Mouse (Mus musculus): ENCODE data around the gene Zdhhc5.
"Not testable (repeated sequence)": the region's sequence is repeated elsewhere in the genome, so short reads cannot be mapped to it uniquely, and the experiment has no call there.

The Zdhhc5 gene

DNA sequence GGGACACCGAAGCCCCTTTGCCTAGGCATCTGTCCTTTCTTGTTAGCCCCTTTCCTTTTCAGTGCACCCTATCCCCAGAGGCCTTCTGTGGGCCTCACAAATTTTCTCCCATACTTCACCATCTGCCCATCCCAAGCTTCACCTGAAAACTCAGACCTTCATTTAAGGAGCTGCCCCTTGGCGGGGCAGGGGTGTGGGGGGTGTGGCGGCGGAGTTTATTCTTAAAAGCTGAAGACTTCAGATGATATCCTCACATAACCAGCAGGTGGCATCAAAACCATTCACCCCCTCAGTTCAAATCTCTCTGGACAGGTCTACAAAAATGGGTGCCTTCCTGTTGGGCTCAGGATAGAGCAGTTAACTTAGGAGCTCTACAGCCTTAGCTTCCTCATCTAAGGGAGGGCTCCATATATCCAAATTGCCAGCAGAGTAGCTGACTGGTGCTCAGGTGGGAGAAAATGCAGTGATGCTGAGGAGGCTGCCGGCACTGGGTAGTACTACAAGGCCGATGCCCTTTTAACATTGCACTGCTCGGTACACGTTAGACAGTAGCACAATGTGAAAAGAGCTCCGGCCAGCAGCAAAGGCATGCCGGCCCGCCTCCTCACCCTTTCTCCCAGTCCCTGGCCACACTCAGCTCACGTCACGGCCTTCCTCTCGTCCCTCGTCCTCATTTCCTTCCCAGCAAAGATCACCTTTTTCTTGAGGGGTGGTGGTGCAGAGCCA is 25.8 kb upstream of the Zdhhc5 start:
- CTCF ChIA-PET, result interaction anchor here (0.6 to 5.8 kb wide), 45 partner anchors 9 to 267 kb away, joined by 3 to 70 read pairs (median 5); partner anchors contain the start of genes Ube2l6 (in 4 of the 4), Slc43a1 (in 2 of the 4) and Serping1 (in 1 of the 4)
- POLR2A ChIA-PET, result interaction anchor here (0.6 to 23.6 kb wide), 82 partner anchors 8 to 307 kb away, joined by 3 to 679 read pairs (median 7); partner anchors contain the start of genes Ube2l6 (in 4 of the 4), Clp1 (in 3 of the 4), Gm28635 (in 3 of the 4) and Serping1 (in 3 of the 4)

DNA sequence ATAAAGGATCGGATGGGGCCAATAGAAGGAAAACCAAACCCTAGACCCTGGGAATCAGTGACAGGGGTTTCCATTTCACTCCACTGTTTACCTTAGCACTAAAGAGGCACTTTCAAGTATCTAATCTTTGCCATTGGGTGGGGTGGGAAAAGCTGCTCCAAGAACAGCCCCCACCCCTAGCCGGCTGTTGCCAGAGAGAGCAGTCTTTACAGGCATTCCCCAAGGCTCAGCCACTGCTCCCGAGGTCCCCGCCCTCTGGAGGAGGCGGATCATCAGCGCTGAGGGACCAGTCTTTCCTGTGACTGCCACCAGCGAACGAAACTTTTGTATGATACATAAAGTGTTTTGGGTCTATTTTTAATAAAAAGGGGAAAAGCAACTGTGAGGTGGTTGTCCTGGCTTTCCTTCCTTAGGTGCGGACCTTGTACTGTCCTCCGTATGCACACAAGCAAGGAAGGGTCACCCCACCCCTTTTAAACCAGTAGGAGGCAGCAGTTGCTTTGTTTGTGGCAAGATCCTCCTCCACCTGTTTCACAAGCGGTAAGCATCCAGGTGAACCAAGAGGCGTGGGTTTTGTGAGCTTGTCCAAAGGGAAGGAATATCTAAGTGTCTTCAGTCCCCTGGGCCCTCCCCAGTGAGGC is 23.4 kb upstream of the Zdhhc5 start:
- ChIA-PET POLR2A (interaction anchor here (0.6 to 23.6 kb wide), 32 partner anchors 6 to 159 kb away, joined by 3 to 679 read pairs (median 18); partner anchors contain the start of genes Clp1 (in 3 of the 4), Serping1 (in 3 of the 4), Ube2l6 (in 3 of the 4) and Slc43a1 (in 1 of the 4)), CTCF (interaction anchor here (0.5 to 5.8 kb wide), 16 partner anchors 9 to 150 kb away, joined by 3 to 70 read pairs (median 12); partner anchors contain the start of gene Ube2l6 (in 4 of the 4))

DNA sequence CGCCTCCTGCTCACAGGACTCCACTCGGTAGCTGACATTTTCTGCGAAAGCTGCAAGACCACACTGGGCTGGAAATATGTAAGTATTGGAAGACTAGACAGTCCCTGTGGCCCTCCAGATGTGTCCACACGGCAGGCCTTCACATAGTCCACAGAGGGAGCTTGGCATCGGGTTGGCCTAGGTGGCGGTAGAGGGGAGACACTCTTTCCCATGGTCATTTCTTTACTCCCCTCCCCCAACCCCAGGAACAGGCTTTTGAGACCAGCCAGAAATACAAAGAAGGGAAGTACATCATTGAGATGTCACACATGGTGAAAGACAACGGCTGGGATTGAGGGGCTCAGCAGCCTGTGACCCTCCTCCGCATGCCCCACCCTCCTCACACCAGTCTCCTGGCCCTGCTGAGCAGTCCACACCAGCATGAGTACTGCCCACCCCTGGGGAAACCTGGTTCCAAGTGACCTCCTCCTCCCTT is 22.5 kb upstream of the Zdhhc5 start:
- ChIA-PET POLR2A (interaction anchor here (0.5 to 23.6 kb wide), 37 partner anchors 5 to 310 kb away, joined by 3 to 679 read pairs (median 6); partner anchors contain the start of genes Clp1 (in 3 of the 4), Serping1 (in 2 of the 4), Slc43a1 (in 2 of the 4) and Ube2l6 (in 2 of the 4)), CTCF (interaction anchor here in 3 of 4 experiments (0.5 to 5.8 kb wide), 12 partner anchors 21 to 668 kb away, joined by 3 to 47 read pairs (median 4); partner anchors contain the start of gene Ube2l6 (in 3 of the 3))

DNA sequence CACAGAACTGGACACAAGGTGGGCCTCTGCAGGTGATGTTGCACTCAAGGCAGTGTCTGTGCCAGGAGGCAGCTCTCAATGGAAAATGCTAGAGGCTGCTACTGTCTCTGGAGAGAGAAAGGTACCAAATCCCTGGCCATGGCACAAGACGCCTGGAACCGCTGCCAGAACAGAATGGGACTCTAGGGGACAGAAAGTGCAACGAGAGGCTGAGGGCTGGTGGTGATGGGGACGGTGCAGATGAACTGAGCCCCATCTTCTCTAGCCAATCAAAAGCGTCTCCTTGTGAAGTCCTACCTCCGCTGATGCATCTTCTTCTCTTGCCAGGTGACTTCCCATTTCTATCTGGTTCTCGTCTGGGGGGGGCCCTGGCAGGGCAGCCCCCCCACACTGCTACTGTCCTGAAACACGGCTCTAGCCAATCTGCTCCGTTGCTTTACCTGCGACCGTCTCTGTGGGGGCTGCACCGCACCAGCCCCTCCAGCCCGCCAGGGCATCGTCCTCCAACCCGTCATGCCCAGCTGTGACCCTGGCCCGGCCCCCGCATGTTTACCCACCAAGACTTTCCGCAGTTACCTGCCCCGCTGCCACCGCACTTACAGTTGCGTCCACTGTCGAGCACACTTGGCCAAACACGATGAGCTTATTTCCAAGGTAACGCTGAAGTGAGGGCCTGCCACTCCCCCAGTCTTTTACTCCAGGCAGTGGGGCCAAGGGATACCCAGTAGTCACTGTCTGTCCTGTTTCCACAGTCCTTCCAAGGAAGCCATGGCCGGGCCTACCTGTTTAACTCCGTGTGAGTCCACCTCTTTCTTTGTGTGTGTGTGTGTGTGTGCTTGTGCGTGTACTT is 21.6 kb upstream of the Zdhhc5 start:
- POLR2A ChIA-PET, result interaction anchor here (0.6 to 23.6 kb wide), 47 partner anchors 6 to 311 kb away, joined by 3 to 679 read pairs (median 5); partner anchors contain the start of genes Clp1 (in 4 of the 4), Serping1 (in 3 of the 4), Slc43a1 (in 2 of the 4) and Ube2l6 (in 2 of the 4)

DNA sequence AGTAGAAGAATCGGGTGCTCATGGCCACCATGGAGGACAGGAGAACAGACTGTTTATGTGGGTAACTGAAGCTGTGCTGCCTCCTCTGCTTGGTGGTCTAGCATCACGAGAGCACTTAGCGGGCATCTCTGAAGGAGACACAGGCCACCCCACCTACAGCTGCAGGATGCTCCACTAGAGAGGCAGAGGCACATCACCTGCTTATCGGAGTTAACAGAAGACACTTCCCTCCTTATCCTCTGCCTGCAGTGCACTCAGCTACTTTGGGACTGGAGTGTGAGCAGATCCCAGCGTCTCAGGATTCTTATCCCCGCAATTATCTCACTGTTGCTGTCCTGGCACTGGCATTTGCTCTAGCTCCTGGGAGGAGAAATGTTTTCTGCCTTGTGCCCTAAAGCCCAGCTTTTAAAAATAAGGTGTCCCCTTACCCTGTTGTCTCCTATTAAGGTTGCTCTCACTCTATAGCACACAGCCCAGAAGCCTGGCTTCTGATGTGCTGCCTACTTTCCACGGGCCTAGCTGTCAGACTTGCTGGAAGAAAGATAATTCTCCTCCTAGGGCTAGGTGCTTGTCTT is 20.5 kb upstream of the Zdhhc5 start:
- POLR2A ChIA-PET, result interaction anchor here (0.6 to 23.6 kb wide), 32 partner anchors 7 to 133 kb away, joined by 3 to 679 read pairs (median 8); partner anchors contain the start of genes Clp1 (in 4 of the 4), Serping1 (in 2 of the 4), Slc43a1 (in 2 of the 4) and Ube2l6 (in 2 of the 4)
- CTCF ChIA-PET, result interaction anchor here in 3 of 4 experiments (0.6 to 2.3 kb wide), 5 partner anchors 20 to 71 kb away, joined by 3 to 9 read pairs (median 3); partner anchors contain the start of gene Ube2l6 (in 2 of the 3)

More for the DNA sequence above, 21.6 kb upstream of the Zdhhc5 start:
- CTCF ChIA-PET, result interaction anchor here in 3 of 4 experiments (0.6 to 5.8 kb wide), 9 partner anchors 19 to 62 kb away, joined by 3 to 45 read pairs (median 3); partner anchors contain the start of gene Ube2l6 (in 2 of the 3)

DNA sequence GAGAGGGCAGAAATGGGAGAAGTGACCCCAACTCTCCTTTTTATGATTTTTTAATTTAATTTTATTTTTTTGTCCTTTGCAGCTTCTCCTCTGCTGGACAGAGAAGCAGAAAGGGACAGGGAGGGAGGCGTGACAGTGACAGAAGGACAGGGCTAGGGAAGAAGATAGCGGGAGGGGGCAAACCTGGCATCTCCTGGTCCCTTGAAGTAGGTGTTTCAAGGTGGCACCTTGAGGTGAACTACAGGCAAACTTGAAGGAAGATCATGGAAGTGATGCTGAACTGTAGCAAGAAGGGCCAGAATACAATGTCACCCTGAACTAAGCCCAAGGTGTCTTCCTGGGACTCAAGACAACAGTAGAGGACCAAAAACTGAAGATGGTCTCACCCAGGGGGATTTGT is 19.9 kb upstream of the Zdhhc5 start:
- CTCF ChIA-PET, result interaction anchor here in 2 of 4 experiments (0.6 to 1.1 kb wide), 4 partner anchors 22 to 74 kb away, joined by 3 to 5 read pairs (median 3); partner anchors contain the start of gene Ube2l6 (in 1 of the 2)
- POLR2A ChIA-PET, result interaction anchor here in 3 of 4 experiments (0.6 to 23.6 kb wide), 25 partner anchors 7 to 134 kb away, joined by 3 to 679 read pairs (median 6); partner anchors contain the start of genes Clp1 (in 2 of the 3), Serping1 (in 2 of the 3), Ube2l6 (in 2 of the 3) and Gm19426 (in 1 of the 3)

DNA sequence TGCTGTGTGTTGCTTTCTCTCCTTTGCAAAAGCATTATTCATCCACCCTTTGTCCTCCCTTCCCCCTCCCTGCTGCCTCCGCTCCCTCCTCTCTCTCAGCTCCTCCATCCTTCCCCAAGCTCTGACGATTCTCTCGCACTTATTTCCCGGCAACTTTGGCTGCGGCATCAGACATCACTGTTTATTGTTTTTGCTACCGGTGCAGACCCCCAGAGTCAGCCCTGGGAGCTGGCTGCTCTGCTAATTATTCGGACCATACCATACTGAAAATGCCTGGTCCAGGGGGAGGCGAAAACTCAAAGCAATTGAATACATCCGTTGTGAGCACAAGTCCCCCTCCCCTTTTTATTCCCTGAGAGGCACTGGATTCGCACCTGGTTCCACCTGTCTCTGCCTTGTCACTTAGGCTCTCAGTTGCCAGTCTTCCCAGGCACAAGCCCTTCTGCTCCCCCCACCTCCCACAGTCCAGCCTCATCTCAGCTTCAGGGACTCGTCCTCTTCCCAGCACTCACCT is 19.4 kb upstream of the Zdhhc5 start:
- ChIA-PET POLR2A (interaction anchor here in 3 of 4 experiments (0.6 to 23.6 kb wide), 20 partner anchors 8 to 103 kb away, joined by 3 to 679 read pairs (median 11); partner anchors contain the start of genes Clp1 (in 2 of the 3), Serping1 (in 2 of the 3), Ube2l6 (in 2 of the 3) and Gm19426 (in 1 of the 3)), CTCF (interaction anchor here in 3 of 4 experiments (0.6 to 1.0 kb wide), 3 partner anchors 64 to 73 kb away, joined by 3 to 6 read pairs (median 5); partner anchors contain the start of gene Ube2l6 (in 2 of the 3))

DNA sequence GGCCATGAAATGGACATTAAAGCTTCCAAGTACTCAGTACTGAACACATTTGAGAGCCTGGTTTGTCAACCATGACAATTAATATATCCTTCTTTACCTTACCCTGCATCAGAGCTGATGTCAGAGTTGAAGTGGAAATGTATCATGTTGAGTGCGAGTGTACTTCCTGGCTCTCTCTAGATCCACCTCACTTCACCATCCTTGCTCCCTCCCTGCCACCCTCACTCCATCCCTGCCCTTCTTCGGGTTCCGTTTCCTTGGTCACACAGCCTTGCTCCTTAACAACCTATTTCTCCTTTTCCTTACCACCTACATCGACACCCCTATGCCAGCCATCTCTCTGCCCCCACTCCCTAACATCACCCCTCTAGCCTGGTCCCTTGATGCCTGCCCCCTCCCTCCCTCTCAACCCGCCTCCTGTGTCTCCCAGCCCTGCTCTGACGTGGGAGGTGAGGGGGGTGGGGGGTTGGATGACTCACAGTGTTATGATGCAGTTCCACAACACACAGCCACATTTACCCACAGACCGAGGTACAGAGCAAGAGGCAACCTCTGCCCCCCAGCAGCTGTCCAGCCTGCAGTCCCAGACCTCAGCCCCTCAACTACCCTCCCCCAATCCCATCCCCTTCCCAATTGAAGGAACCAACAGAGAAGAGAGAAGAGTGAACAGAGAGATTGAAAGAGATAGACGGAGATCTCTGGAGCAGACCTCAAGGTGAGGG is 18.8 kb upstream of the Zdhhc5 start, which contains the start of gene Ypel4:
Ypel4 (plus strand) TSS at position 480 of the 722 bp plus-strand sequence.
- ChIA-PET POLR2A (interaction anchor here in 3 of 4 experiments (0.6 to 23.6 kb wide), 18 partner anchors 8 to 117 kb away, joined by 3 to 679 read pairs (median 7); partner anchors contain the start of genes Serping1 (in 2 of the 3), Clp1 (in 1 of the 3), Gm19426 (in 1 of the 3) and Slc43a1 (in 1 of the 3)), CTCF (interaction anchor here in 2 of 4 experiments (0.6 to 1.0 kb wide), 2 partner anchors 65 kb away, joined by 3 to 6 read pairs; partner anchors contain the start of gene Ube2l6 (in 2 of the 2))

DNA sequence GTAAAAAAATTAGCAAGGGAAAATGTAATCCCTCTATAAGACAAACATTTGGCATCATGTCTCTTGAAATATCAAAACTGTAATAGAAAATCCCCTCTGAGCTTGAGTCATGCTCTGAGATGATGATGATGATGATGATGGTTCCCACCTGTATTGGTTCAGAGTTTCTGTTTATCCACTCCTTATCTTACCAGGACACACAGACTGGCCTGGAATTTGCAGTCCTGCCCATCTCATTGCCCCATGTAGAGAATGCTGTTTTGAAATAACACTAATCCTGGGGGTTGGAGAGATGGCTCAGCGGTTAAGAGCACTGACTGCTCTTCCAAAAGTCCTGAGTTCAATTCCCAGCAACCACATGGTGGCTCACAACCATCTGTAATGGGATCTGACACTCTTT is 17.4 kb upstream of the Zdhhc5 start:
- CTCF ChIA-PET, result interaction anchor here in 1 of 4 experiments (0.9 kb wide), 1 partner anchor 26 kb away, joined by 3 read pairs; no protein-coding TSS in a partner anchor
- POLR2A ChIA-PET, result interaction anchor here in 3 of 4 experiments (0.5 to 16.2 kb wide), 8 partner anchors 9 to 116 kb away, joined by 3 to 679 read pairs (median 10); partner anchors contain the start of genes Gm19426 (in 1 of the 3) and Ube2l6 (in 1 of the 3)

DNA sequence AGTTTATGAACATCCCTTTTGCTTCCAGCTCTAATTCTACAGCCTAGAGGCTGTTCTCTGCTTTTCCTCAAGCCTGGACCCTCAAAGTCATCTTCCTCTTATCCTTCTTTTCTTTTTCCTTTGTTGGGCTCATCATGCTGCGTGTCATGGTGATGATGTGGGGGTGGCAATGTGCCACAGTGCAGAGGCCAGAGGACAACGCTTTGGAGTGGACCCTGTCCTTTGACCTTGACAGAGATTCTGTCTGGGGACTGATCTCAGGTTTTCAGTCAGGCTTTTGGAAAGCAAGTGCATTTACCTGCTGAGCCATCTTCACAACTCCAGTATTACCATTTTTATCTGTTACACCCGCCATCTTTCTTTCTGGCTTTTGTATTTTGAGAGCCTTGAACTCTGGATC is 16.2 kb upstream of the Zdhhc5 start:
- POLR2A ChIA-PET, result interaction anchor here in 2 of 4 experiments (0.5 to 8.4 kb wide), 7 partner anchors 10 to 81 kb away, joined by 3 to 112 read pairs (median 4); partner anchors contain the start of genes Gm19426 (in 1 of the 2) and Ube2l6 (in 1 of the 2)
- CTCF ChIA-PET, result no interaction called here

DNA sequence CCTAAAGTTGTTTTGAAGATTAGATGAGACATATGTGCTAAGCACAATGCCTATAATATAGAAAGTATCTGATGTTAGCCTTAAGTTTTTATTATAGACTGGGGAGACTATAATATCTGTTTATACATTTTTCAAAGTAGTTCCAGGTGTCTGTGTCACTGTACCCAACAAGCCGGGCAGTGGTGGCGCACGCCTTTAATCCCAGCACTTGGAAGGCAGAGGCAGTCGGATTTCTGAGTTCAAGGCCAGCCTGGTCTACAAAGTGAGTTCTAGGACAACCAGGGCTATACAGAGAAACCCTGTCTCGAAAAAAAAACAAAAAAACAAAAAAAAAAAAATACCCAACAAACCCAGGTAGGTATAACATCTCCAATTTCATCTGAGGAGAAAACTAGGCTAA is 13.2 kb upstream of the Zdhhc5 start:
- POLR2A ChIA-PET, CTCF ChIA-PET: not testable (repeated sequence)

DNA sequence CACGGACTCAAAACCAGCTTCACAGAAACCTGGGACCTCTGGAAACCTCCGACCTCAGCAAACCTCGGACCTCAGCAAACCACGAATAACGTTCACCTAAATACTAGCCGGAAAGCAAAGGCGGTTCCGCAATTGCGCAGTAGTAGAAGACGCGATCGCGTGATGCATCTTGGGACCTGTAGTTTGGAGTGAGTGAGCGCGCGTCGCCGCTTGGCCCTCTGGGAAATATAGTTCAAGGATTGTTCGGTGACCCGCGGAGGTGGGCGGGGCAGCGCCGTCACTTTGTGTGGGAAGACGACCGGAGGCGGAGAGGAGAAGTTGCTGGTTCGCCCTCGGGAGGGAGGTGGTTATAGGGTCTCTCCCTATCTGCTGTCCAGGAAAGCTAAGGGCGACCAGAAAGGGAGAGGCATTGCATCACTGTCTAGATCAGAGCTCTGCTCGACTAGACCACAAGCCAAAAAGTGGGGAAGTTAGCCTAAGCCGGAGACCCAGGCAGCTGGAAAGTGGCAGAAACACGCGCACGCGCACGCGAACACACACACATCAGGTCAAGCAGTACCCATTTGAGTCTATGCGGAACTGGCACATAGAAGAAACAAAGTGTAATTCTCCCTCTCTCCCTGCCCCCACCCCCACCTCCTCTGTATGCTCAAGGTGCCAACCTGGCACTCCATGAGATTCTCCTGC is 12.3 kb upstream of the Zdhhc5 start, which contains the start of gene Clp1:
Clp1 (minus strand) TSS at position 179 of the 687 bp plus-strand sequence.
- POLR2A ChIA-PET, result interaction anchor here (0.6 to 5.6 kb wide), 56 partner anchors 9 to 246 kb away, joined by 3 to 151 read pairs (median 5); partner anchors contain the start of genes Gm19426 (in 3 of the 4), Gm28635 (in 2 of the 4), Med19 (in 2 of the 4) and Ube2l6 (in 2 of the 4)
- CTCF ChIA-PET, result interaction anchor here in 2 of 4 experiments (0.5 to 1.1 kb wide), 3 partner anchors 72 to 161 kb away, joined by 4 to 17 read pairs (median 6); partner anchors contain the start of gene Ube2l6 (in 1 of the 2)

DNA sequence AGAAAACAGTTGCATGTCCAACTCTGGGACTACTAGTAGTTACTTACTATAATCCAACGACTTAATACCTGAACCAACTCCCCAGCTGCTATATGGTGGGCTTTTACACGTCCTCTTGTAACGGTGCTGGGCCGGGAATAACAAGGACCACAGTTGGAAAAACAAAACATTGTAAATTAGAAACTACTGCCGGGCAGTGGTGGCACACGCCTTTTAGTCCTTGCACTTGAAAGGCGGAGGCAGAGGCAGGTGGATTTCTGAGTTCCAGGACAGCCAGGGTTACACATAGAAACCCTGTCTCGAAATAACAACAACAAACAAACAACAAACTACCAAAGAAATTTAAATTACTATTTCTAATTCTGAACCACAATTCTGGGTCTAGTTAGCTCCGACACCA is 11.7 kb upstream of the Zdhhc5 start:
- POLR2A ChIA-PET, result interaction anchor here (0.6 to 5.6 kb wide), 56 partner anchors 8 to 245 kb away, joined by 3 to 151 read pairs (median 5); partner anchors contain the start of genes Gm19426 (in 3 of the 4), Ube2l6 (in 2 of the 4), Zdhhc5 (in 2 of the 4) and Ctnnd1 (in 1 of the 4)
- CTCF ChIA-PET, result interaction anchor here (0.6 to 1.1 kb wide), 5 partner anchors 72 to 149 kb away, joined by 3 to 6 read pairs (median 3); partner anchors contain the start of gene Ube2l6 (in 2 of the 4)

DNA sequence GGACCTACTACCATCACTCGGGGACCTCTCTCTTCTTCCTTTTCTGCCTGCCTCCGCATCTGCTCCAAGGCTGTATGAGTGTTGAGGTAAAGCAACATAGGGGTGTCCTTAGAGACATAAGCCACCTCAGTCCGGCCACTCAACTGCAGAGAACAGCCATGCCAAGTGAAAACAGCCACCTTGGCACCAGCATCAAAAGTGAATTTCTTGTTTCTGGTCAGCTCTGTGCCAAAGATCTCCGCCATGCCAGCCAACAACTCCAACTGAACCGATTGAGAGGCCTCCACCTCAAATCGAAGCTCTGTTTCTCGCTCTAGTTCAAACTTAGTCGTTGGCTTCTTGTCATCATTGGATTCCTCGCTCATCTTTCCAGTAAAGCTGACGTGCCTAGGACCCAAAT is 10.8 kb upstream of the Zdhhc5 start:
- ChIA-PET CTCF (interaction anchor here in 1 of 4 experiments (1.1 kb wide), 1 partner anchor 73 kb away, joined by 3 read pairs; the partner anchor contains the start of gene Ube2l6), POLR2A (interaction anchor here in 3 of 4 experiments (0.6 to 5.6 kb wide), 22 partner anchors 7 to 245 kb away, joined by 3 to 151 read pairs (median 8); partner anchors contain the start of genes Gm19426 (in 3 of the 3), Gm28635 (in 1 of the 3), Med19 (in 1 of the 3) and Ube2l6 (in 1 of the 3))
